8 mouse cellular contexts compared by ENCODE assay signal in the genomic region with DNA sequence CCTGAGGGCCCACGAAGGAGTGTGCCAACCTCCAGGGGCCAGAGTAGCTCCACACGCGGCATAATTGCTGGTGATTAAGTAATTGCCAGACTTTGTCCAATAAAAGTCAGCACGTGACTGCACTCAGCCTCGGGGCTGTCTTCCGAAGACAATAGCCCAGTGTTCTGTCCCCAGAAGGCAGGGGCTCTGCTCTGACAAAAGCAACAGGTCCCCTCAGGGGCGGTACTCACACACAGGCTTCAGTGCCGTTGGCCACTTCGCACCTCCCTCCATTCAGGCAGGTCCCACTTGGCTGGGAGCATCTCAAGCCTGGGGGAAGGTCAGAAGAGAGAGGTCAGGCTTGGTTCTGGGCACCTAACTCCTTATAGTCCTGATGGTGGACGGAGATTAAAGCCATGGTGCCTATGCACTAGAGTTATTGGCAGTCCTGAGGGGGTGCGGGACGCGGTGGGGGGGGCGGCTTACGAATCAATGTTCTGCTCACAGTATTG. TPM values are rescaled to one million over a fixed set of nuclear protein-coding genes. Genes with fewer than 3 reads are reported as not detected.
DNase-seq lines count a peak whose midpoint lies in the region; ATAC-seq lines count a peak whose summit lies in the region.

No protein-coding gene starts in this region.

- no peaks in the 10 kb centered on the region for H3K27me3 ChIP-seq in lung, embryonic 15.5 days
- H3K27me3 ChIP-seq in hindbrain, embryonic 15.5 days: peaks cover 21% of the 10 kb centered on the region
- peaks cover 38% of the 10 kb centered on the region for H3K27me3 ChIP-seq in liver, embryonic 16.5 days (ENCODE audit: control insufficient read depth, insufficient read depth, low read depth, low read length)

- no peaks in the 10 kb centered on the region for H3K36me3 ChIP-seq in lung, embryonic 15.5 days
- no peaks in the 10 kb centered on the region for H3K36me3 ChIP-seq in hindbrain, embryonic 15.5 days
- H3K36me3 ChIP-seq in liver, embryonic 16.5 days (ENCODE audit: control insufficient read depth, insufficient read depth): no peaks in the 10 kb centered on the region

- H3K9ac ChIP-seq in lung, embryonic 15.5 days: peak overlapping the region; percentile 82
- H3K9ac ChIP-seq in hindbrain, embryonic 15.5 days: peak overlapping the region; percentile 60
- H3K9ac ChIP-seq in liver, embryonic 16.5 days (ENCODE audit: low read depth, low read length): no peak overlapping the region

- H3K4me2 ChIP-seq in lung, embryonic 15.5 days: peak overlapping the region; percentile 75
- H3K4me2 ChIP-seq in hindbrain, embryonic 15.5 days: peak overlapping the region; percentile 82
- peak overlapping the region; percentile 66 for H3K4me2 ChIP-seq in liver, embryonic 16.5 days (ENCODE audit: low read depth, low read length)

- peak overlapping the region; percentile 91 for H3K27ac ChIP-seq in lung, embryonic 15.5 days
- H3K27ac ChIP-seq in hindbrain, embryonic 15.5 days (replicated peaks): peak overlapping the region; percentile 88
- H3K27ac ChIP-seq in liver, embryonic 16.5 days (ENCODE audit: low read length): no peak overlapping the region

- no peaks in the 10 kb centered on the region for H3K9me3 ChIP-seq in lung, embryonic 15.5 days
- H3K9me3 ChIP-seq in hindbrain, embryonic 15.5 days: no peaks in the 10 kb centered on the region
- H3K9me3 ChIP-seq in liver, embryonic 16.5 days (replicated peaks; ENCODE audit: control insufficient read depth, low read length): no peaks in the 10 kb centered on the region

- H3K4me1 ChIP-seq in lung, embryonic 15.5 days: peaks cover 72% of the 10 kb centered on the region
- peaks cover 87% of the 10 kb centered on the region for H3K4me1 ChIP-seq in hindbrain, embryonic 15.5 days (replicated peaks)
- H3K4me1 ChIP-seq in liver, embryonic 16.5 days (ENCODE audit: control insufficient read depth, low read depth, low read length): peaks cover 5% of the 10 kb centered on the region

- H3K4me3 ChIP-seq in lung, embryonic 15.5 days: peak overlapping the region; percentile 78
- H3K4me3 ChIP-seq in hindbrain, embryonic 15.5 days: peak overlapping the region; percentile 59
- H3K4me3 ChIP-seq in liver, embryonic 16.5 days (ENCODE audit: low read depth, low read length): peak overlapping the region; percentile 58

- 5% methylated on average over 15 of the region's 15 CpGs for WGBS in lung, embryonic 15.5 days
- WGBS in hindbrain, embryonic 15.5 days: 1% methylated on average over 15 of the region's 15 CpGs
- WGBS in liver, embryonic 16.5 days (ENCODE audit: insufficient replicate concordance): 20% methylated on average over 15 of the region's 15 CpGs

- no peak for DNase-seq in lung, postnatal 36 days
- DNase-seq in embryo, embryonic 10 days (ENCODE audit: low spot score): peak; percentile 89
- DNase-seq in adrenal gland, postnatal 10 days: no peak
- no peak for DNase-seq in frontal cortex, postnatal 10 days (ENCODE audit: low spot score in 2 of 2)
- no peak for DNase-seq in thymus, postnatal 25 days

- no peak for ATAC-seq in lung, embryonic 15.5 days (ENCODE audit: borderline replicate concordance, extremely low read depth, low FRiP score, low TSS enrichment)
- ATAC-seq in hindbrain, embryonic 15.5 days (ENCODE audit: low FRiP score, low read depth): peak; percentile 35; the same call in 1 of the 2 replicates
- ATAC-seq in liver, embryonic 16.5 days (ENCODE audit: low read depth): no peak

RNA-seq across cellular contexts. Expression of a gene that starts 14.8 kb away (rescaled TPM):
- 22.1 and 23.9 TPM in 2 replicates for polyA plus RNA-seq in lung, embryonic 15.5 days (2015; fragmentation: Nextera tagmentation; extraction: Ambion mirVana)
- 16.3 and 18.2 TPM in 2 replicates for polyA plus RNA-seq in hindbrain, embryonic 15.5 days (2015; fragmentation: Nextera tagmentation; extraction: Ambion mirVana)
- 2.8 and 3.1 TPM in 2 replicates for polyA plus RNA-seq in liver, embryonic 16.5 days (2015; fragmentation: Nextera tagmentation; extraction: Ambion mirVana)
- total RNA-seq in adrenal gland, postnatal 10 days (2021): 10 to 100 TPM; 27.1 to 36.4 TPM

RNA-seq across cellular contexts. Expression of a gene that starts 56.7 kb away (rescaled TPM):
- 18.2 and 21.3 TPM in 2 replicates for polyA plus RNA-seq in lung, embryonic 15.5 days (2015; fragmentation: Nextera tagmentation; extraction: Ambion mirVana)
- polyA plus RNA-seq in hindbrain, embryonic 15.5 days (2015; fragmentation: Nextera tagmentation; extraction: Ambion mirVana): 17.5 and 21.6 TPM in 2 replicates
- 9.3 and 12.4 TPM in 2 replicates for polyA plus RNA-seq in liver, embryonic 16.5 days (2015; fragmentation: Nextera tagmentation; extraction: Ambion mirVana)
- total RNA-seq in adrenal gland, postnatal 10 days (2021): 10 to 100 TPM; 47.6 to 48.4 TPM
